Mouse (Mus musculus): ENCODE measurements at regions not wholly inside any gene's neighbourhood (a gene's known extent, or its start where the extent isn't known, plus 50 kb on each side); places are given as distances from the start of the nearest gene placed in this dataset.

DNA sequence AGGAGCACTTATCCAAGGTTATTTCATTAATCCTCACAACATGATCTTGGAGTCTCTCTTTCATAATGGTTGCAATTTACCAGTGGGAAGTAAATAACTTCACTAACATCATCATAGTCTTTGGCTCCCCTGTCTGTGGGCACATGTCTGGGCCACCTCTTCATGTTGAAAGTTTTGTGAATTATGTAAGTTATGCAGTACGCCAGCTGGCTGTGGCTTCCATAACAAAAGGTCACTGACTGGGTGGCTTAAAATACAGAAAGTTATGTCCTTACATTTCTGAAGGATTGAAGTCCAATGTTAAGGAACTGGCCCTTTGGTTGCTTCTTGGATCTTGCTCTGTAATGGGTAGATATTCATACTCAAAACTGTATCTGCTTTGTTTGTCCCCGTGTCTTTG, 339.4 kb upstream of the Marcks start:
- no peak for DNase-seq (ENCODE audit: extremely low spot score, low spot score)

DNA sequence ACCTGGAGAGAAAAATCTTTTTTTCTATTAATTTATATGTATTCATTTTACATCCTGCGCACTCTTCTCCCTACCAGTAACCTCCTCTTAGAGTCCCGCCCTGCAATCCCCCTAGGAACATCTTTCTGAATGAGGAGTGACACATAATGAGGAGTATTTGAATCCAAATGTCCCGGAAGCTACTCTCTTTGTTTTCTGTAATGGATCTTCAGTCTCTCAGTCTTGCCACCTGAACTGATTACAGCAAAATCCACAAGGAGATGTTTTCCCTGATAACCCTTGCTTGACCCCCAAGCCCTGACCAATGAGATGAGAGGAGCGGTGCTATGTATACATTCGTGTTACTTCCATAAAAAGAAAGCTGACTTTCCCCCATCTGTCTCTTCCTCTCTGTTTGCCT, 334.4 kb upstream of the Marcks start:
- no peak for DNase-seq (ENCODE audit: extremely low spot score, low spot score)

DNA sequence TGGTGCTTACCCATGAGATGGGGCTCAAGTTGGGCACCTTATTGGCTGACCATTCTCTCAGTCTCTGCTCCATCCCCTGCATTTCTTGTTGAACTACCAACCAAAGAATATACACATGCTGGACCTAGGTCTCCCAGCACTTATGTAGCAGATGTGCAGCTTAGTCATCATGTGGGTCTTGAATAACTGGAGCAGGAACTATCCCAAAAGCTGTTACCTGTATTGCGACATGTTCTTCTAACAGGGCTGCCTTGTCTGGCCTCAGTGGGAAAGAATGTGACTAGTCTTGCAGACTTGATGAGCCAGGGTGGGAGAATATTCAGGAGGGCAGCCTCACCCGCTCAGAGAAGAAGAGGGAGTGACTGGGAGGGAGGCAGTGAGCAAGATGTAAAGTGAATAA, 318.7 kb upstream of the Marcks start:
- no peak for DNase-seq (ENCODE audit: extremely low spot score, low spot score)

DNA sequence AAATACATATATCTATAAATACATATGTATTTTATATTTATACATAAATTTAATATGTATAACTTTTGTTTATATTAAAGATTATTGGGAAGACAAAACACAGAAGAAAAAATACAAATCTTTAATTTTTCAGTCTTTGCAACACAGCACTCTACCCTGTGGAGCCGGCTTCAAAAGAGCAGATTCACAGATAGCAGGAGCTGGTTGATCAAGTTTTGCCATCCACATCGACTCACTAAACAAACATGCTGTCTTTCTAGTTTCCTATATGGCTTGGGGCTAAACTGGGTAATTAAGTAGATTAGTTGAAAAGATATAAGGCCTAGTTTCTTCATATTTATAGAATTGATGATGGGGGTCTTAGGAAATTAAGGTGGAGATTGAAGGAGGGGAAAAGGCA, 311.2 kb upstream of the Marcks start:
- no peak for DNase-seq (ENCODE audit: extremely low spot score, low spot score)

DNA sequence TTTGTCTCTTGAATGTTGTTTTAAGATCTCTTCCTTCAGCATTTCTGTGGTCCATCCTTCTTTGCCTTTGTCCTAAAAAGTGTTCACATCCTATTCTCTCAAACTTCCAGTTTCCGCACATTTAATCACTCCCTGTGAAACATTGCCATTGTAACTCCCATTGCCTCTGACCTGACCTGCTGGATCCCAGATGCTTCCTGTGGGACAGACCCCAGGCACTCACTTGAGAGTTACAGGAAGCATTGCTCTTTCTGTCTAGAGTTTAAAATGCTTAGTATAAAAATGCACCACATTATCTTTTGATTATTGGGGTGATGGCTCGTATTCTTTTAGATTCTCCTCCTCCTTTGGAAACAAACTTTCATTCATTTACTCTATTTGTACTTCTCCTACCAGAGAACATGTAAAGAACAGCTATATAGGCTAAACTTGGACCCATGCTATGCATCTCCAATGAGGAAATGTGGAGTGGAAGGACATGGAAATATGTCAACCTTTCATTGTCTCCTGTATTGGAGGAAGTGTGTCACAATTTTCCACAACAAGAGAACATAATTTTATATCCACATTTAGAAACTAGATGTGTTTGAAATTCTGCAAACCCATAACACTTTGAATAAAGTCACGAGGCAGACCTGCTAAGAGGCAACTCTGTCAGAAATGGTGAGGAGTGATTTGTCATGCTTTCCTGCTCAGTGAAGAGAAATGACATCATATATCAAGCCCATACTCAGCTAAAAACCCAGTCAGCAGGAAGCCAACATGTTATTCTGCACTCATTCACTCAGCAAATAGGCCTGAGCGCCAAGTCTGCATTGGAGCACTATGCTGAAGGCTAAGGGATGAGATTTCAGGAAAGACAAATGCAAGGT, 308.8 kb upstream of the Marcks start:
- no peak for DNase-seq (ENCODE audit: extremely low spot score, low spot score)

DNA sequence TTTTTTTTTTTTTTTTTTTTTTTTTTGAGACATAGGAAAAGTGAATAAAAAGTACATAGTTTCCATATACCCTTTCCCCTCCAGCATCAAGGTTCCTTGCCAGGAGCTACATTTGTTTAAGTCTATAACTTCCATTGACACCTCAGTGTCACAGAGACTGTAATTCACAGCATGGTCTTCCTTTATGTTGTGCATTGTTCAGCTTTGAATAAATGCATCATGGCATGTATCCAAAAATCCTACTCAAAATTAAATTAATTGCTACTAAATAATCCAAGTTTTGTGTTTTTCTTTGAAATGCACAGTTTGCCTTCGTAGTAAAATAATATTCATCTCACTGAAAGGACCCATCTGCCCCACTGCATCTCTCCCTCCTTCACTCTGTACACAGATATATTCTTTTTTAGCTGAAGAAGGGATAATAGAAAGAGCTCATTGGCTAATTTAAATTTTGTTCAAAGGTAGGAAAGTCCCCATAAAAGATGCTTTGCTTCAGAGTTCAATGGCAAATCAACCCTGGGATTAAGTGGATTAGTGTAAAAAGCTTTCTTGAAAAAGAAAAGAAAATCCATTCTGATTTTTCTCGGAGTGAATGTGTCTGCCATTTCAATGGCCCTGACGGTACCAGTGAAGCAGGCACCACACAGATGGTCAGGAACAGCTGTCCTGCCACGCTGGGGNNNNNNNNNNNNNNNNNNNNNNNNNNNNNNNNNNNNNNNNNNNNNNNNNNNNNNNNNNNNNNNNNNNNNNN, 301.3 kb upstream of the Marcks start:
- DNase-seq (ENCODE audit: extremely low spot score, low spot score) = no peak

DNA sequence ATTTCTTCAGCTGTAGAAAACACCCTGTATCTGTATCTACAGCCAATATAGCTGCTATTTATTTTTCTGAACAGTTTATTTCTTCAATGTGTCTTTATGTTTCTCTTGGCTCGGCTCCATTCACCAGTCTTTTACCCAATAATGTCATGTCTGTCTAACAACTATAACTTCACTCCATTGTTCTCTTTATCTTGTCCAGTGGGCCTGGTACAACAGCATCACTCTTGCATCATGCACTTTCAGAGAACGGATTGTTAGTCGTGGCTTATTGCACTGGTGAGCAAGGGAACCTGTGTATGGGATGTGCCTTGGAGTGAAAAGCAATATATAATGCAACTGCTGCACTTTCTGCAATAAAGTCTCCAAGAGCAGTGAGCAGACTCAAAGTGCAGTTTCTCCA, 299.6 kb upstream of the Marcks start:
- no peak for DNase-seq (ENCODE audit: extremely low spot score, low spot score)

DNA sequence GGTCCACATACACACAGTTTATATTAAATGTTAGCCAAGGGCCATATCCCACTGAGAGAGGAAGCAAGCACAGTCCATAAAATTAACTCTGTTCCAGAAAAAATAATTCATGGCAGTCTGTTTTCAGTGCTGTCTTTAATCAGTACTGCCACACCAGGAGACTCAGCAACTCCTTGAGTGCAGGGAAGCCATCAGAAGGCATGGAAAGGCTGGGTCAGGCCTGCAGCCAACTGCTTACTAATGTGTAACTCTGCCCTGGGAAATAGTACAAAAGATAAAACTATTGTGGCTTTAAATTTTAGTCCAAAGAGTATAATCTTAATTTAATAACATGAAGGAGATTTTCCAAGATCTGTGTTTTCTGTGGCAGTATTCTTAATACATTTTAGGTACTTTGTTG, 298.1 kb upstream of the Marcks start:
- no peak for DNase-seq (ENCODE audit: extremely low spot score, low spot score)

DNA sequence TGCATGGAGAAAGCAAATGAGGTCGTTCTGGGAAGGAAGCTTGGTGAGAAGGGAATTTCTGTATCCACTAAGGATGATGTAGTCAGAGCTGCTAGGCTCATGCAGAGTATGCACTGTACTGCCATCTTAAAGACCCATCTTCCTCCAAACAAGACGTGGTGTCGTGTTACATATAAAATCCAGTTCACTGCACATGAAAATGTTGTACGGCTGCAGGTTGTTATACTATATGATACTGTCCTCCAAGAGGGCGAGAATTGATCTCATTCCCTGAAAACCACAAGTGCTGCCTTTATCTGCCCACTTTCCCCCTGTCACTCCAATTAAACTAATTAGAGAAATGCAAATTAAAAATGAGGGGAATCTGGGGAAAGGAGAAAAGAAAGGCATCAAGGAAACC, 295.5 kb upstream of the Marcks start:
- DNase-seq (ENCODE audit: extremely low spot score, low spot score) = no peak

DNA sequence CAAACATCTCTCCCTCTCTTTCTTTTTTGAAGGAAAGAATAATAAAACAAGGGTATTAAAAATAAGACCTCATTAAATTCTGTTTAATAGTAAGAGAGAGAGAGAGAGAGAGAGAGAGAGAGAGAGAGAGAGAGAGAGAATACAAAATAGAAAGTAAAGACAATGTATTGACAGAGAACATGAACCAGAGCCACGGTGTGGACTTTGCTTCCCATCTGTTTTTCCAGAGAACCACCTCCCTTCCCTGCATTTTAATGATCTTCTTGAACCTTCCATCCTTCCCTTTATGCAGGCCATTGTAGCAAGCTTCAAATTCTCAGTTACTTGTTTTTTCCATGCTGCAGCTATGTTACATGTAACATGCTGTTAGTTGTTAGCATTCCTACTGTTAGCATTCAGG, 284.3 kb upstream of the Marcks start:
- DNase-seq (ENCODE audit: extremely low spot score, low spot score) = no peak

DNA sequence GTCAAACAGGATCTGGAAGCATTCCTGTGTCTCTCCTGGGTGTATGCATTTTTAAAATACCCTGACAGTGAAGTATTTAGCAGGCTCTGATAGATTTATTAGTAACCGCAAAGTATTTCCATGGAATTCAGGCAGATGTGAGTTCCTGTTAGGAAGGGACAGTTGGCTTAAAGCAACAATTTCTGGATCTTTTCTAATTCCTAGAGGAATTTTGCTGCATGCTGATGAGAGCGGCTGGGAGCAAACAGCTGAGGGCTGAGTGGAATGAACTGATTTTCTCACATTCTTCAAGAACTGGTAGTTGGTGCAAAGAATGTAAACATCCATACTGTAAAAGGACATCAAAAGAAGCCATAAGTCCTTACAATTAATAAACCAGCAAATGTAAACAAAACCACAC, 283.9 kb upstream of the Marcks start:
- DNase-seq (ENCODE audit: extremely low spot score, low spot score) = no peak

DNA sequence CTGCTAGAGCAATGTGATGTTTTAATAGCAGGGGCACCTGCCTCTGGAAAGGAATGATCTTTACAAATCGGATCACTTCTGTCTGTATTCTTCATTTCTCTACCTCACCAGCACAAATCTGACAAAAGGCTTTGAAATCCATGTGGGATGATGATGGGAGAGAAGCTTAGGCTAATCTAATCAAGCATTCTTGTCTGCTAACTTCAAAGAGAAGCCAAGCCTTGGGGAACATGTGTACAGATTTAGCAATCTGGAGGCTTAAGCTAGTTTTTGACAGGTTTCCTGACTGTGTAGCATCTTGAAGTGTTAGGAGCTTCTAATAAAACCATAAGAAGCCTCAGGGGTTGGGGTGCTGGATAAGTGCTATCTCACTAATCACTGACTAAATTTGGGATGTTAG, 277.6 kb upstream of the Marcks start:
- no peak for DNase-seq (ENCODE audit: extremely low spot score, low spot score)

DNA sequence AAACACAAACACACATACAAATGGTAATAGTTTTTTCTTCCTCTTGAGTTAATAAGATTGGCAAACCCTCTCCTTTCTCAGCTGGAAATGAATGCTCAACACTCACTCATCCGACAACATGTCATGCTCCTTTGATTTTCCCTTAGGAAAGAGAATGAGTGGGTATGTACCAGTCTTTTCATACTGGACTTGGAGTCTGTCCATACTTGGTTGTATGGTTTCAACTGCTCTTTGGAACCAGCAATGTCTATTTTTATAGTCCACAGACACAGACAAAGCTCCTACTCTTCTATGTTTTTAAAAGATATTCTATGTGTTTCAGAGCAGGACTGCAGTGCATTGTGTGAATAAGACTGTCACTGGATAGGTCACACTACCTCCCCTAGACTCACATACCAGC, 273.7 kb upstream of the Marcks start:
- DNase-seq (ENCODE audit: extremely low spot score, low spot score) = no peak

DNA sequence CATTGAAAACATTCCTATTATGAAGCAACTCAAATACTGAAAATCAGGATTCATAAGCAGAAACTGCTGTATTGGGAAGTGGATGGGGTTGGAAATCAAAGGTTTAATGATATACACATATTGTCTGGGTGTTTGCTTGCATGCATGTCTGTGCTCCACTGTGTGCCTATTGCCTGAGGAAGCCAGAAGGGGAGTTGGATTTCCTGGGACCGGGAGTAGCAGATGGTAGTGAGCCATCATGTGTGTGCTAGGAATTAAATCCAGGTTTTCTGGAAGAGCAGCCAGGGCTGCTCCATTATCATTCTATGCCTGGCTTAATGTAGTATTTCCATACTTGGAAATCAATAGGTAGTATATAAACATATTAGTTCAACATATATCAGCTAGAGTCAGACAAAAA, 271.0 kb upstream of the Marcks start:
- no peak for DNase-seq (ENCODE audit: extremely low spot score, low spot score)

DNA sequence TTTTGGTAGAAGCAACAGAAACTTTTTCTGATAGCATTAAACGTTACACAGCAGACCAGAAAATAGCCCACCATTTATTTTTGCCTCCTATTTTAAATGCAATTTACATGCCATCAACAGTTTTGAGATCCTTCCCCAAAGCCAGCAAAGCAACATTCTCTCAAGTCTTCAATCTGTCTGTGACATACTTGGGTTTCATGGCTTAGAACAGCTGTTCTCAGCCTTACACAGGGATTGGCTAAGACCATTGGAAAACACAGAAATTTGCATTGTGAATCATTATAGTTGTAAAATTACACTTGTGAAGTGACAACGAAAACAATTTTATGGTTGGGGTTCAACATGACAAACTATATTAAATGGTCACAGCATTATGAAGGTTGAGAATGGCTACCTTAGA, 268.8 kb upstream of the Marcks start:
- DNase-seq (ENCODE audit: extremely low spot score, low spot score) = no peak

DNA sequence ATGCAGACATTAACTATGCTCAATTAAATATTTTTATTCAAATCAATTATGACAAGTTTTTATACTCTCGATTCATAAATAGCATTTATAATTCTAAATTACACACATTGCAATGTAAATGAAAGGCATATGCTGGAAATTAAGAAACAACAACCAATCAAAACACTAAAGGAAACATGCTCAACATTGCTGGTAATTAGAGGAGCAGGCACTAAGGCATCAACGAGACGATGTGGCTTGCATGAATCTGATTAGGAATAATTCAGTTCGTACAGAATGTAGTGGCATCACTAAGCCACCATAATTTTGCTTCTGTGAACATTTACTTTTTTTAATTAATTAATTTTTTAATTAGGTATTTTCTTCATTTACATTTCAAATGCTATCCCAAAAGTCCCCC, 266.2 kb upstream of the Marcks start:
- no peak for DNase-seq (ENCODE audit: extremely low spot score, low spot score)

DNA sequence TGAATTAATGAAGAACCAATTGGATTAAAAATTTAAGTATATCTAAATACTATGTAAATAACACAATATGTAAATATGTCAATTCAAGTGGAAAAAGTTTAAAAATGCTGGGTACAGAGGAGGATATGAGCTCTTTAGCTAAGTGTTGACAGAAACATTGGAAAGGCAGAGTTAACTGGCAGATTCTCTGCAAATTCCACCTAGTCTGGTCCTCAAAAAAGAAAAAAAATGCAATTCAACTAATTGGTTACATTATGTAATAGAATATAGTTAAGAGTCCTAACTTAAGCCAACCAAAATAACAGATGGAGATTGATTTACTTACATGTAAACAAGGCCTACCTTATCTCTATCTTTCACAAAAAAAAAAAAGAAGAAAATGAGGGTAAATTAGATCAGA, 265.7 kb upstream of the Marcks start:
- no peak for DNase-seq (ENCODE audit: extremely low spot score, low spot score)

DNA sequence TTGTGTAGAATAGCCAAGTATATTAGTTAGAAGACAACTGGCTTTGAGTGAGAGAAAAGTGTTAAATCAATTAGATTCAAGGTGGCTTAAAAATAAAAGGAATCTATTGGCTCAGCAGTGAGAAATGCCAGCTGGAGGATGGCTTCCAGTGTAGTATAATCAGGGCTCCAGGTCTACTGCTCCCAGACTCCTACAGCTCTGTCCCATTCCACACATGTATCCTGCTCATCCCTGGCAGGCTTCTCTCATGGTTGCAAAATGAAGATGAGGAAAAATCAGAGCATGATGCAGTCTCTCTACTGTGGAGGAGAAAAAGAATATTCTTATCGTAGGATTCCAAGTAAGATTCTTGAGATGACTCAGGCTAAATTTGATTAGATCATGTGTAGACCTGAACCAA, 263.7 kb upstream of the Marcks start:
- no peak for DNase-seq (ENCODE audit: extremely low spot score, low spot score)

DNA sequence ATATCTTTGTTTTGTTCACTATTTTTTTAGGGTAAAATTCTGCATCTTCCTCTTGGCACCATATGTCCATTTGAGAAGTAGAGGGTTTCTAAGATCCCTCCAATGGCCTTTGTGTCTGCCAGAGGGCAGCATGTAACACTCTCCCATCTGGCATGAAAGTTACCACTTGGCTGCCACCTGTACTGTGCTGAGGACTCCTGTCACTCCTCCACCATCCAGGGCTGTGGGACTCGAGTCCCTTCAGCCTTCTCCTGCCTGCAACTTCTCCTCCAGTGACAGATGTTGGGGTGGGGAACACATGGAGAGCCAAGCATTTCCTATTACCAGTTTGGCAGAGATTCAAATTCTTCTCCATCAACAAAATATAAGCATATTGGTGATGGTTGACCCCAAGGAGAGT, 262.3 kb upstream of the Marcks start:
- DNase-seq (ENCODE audit: extremely low spot score, low spot score) = no peak

DNA sequence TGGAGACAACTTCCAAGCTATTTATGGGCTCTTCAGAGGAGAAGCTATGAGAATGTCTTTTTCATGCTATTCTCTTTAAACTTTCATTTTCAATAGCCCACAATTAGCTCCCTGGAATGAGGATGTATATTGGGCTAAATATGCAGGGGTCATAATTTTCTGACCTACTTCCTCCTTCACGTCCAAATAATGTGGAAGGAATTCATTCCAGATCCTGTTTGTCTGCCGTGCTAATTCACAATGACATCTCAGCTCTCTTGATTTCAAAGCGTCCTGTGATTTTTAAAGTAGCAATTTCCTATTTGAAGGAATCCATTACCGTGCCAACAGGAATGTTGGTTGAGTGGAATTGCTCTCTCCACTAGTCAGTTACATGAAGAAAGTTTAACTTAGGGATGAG, 261.7 kb upstream of the Marcks start:
- DNase-seq (ENCODE audit: extremely low spot score, low spot score) = no peak

DNA sequence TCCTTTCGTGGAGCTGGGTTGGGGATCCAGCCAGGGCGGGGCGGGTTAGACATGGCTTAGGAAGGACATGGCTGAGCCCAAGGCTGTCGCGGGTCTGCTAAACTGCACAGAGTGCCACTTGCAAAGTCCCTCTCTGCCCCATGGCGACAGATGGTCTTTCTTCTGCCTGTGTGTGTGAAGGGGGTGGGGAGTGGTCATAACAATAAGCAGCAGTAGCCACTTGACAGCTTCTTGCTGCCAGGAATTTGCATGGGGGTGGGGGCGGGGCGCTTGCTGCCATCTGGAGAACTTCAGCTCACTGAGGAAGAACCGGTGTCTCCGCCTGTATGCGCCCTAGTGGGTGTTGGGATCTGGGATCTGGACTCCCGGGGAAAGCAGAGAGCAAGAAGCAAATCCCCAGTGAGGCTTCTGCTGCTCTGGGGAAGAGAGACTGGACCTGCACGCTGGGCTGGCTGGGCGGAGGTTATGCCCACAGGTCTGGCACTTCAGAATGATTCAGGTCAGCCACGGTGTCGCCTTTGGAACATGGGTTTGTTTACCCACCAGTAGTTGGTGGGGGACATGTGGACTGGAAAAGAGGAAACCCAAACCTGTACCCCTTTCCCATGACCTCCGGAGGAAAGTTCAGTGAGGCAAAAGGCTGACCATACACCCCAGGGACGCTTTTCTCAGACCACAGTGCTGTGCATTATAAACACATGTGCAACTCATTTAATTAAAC, 258.7 kb upstream of the Marcks start:
- DNase-seq (ENCODE audit: extremely low spot score, low spot score) = peak; percentile 89

DNA sequence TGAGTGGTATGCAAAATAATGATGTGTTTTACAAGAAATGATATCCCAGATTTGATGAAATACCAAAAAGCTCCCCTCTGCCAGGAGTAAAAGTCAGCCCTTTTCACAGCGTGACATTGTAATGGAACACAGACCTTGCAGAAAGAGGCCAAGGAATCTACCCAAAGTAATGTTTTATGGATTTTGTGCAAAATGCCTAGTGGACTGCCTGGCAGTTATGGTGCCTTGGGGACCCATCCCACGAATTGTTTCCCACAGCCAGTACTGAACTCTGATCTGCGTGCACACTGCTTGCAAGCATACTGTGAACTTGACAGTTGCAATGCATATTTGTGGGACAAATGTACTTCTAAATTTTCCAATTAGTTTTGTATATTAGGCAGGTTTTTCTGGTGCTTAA, 251.3 kb upstream of the Marcks start:
- DNase-seq (ENCODE audit: extremely low spot score, low spot score) = no peak
